Mouse (Mus musculus): ENCODE measurements around the gene Pianp.

GRCm38 (mm10) chr6:125040221-125040620, 43.7 kb downstream of the Pianp start:
- TF ChIP-seq CTCF (IDR thresholded peaks at IDR 0.05) (no peak), EP300 (IDR thresholded peaks at IDR 0.05) (no peak)

Data from lung, postnatal 0 days (tissue).